Mouse (Mus musculus): ENCODE results near the gene Sod3. TPM values are rescaled to one million over a fixed set of nuclear protein-coding genes. Genes with fewer than 3 reads are reported as not detected.

The Sod3 gene
- 293 and 326 TPM in 2 replicates for polyA plus RNA-seq (2012; rRNA removed)

DNA sequence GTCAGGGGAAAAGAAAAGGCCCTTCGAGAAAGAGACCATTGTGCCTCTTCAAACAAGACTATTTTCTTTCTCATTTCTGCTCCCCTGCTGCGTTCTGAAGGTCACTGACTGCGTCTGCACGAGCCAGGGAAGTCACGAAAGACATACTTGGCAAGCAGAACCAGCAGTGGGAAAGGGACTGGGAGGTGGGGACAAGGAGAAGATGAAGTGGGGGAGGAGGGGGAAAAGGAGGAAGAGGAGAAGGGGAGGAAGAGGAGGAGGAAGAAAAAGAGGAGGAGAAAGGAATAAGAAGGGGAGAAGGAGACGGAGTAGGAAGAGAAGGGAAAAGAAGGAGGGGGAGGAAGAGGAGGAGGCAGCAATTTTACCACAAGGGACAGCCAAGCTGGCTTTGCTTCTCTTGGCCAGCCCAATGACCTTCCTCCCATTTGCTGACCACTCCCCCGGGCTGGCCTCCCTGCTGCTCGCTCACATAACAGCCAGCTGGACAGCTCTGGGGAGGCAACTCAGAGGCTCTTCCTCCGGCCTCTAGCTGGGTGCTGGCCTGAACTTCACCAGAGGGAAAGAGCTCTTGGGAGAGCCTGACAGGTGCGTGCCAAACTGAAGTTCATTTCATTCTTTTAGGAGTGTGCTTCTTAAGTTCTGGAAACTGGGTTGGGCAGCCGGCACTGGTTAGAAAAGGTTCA is at the start of gene Sod3:
Gene Sod3 (plus strand): TSS at position 324 of the 683 bp plus-strand sequence.
- WGBS = 17% methylated on average over 11 of the region's 11 CpGs
- Histone ChIP-seq H3K4me1 (ENCODE audit: control insufficient read depth, insufficient read depth, low read length) (peaks cover 10% of the 10 kb centered on the region), H3K4me3 (replicated peaks; ENCODE audit: extremely low read depth, low read depth, low read length) (peak within 1 kb of the TSS; percentile 63)
- TF ChIP-seq CTCF (IDR thresholded peaks at IDR 0.05; ENCODE audit: insufficient read depth, low read length) = no peak
- peak; percentile 68; the same call in 1 of the 2 replicates for TF ChIP-seq POLR2A (IDR thresholded peaks at IDR 0.05; ENCODE audit: borderline replicate concordance, extremely low read depth, low read depth, low read length)
- peak; percentile 20 for DNase-seq

- TF ChIP-seq POLR2A (IDR thresholded peaks at IDR 0.05; ENCODE audit: borderline replicate concordance, extremely low read depth, low read depth, low read length) (no peak), CTCF (IDR thresholded peaks at IDR 0.05; ENCODE audit: insufficient read depth, low read length) (no peak)
- WGBS = 63% methylated on average over 7 of the region's 7 CpGs
- Histone ChIP-seq H3K4me3 (replicated peaks; ENCODE audit: extremely low read depth, low read depth, low read length) (no peak overlapping the region), H3K4me1 (ENCODE audit: control insufficient read depth, insufficient read depth, low read length) (no peaks in the 10 kb centered on the region)
- DNase-seq = no peak
These were observed 46.7 kb upstream of the Sod3 start for GRCm38 (mm10) chr5:52316926-52317325.

DNA sequence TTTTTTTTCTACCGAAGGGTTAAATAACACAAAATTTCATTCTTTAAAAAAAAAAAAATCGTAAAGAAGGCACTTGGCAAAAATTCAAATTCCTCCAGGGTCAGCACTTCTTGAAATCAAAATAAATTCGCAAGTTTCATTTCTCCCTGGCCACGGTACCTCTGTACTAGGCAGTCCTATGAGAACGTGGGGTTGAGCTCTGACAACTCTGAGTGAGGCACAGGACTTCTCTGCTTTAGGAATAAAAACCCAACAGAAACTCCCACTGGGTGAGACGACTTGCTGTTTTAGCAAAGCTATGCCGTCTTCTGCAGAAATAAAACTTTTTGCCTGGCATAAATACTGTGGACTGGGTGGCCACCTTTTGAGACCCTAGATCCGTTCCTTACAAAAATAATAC is 44.1 kb upstream of the Sod3 start:
- TF ChIP-seq CTCF (IDR thresholded peaks at IDR 0.05; ENCODE audit: insufficient read depth, low read length) (no peak), POLR2A (IDR thresholded peaks at IDR 0.05; ENCODE audit: borderline replicate concordance, extremely low read depth, low read depth, low read length) (no peak)
- WGBS = 34% methylated on average over 8 of the region's 8 CpGs
- H3K4me1 ChIP-seq (ENCODE audit: control insufficient read depth, insufficient read depth, low read length) = no peaks in the 10 kb centered on the region
- no peak for DNase-seq
- H3K4me3 ChIP-seq (replicated peaks; ENCODE audit: extremely low read depth, low read depth, low read length) = no peak overlapping the region

- TF ChIP-seq CTCF (IDR thresholded peaks at IDR 0.05; ENCODE audit: insufficient read depth, low read length) = no peak
- TF ChIP-seq POLR2A (IDR thresholded peaks at IDR 0.05; ENCODE audit: borderline replicate concordance, extremely low read depth, low read depth, low read length) = no peak
- no peaks in the 10 kb centered on the region; the same call in 1 of the 2 replicates for H3K4me1 ChIP-seq (ENCODE audit: control insufficient read depth, insufficient read depth, low read length)
- DNase-seq = no peak
- WGBS = 40% methylated on average over 8 of the region's 8 CpGs
- no peak overlapping the region for H3K4me3 ChIP-seq (replicated peaks; ENCODE audit: extremely low read depth, low read depth, low read length)
These were observed 31.5 kb upstream of the Sod3 start for GRCm38 (mm10) chr5:52332120-52332519.

GRCm38 (mm10) chr5:52335590-52335989 is 28.0 kb upstream of the Sod3 start:
- peak; percentile 37 for DNase-seq
- Histone ChIP-seq H3K4me1 (ENCODE audit: control insufficient read depth, insufficient read depth, low read length) (no peaks in the 10 kb centered on the region; the same call in 1 of the 2 replicates), H3K4me3 (replicated peaks; ENCODE audit: extremely low read depth, low read depth, low read length) (no peak overlapping the region)
- TF ChIP-seq POLR2A (IDR thresholded peaks at IDR 0.05; ENCODE audit: borderline replicate concordance, extremely low read depth, low read depth, low read length) = no peak
- TF ChIP-seq CTCF (IDR thresholded peaks at IDR 0.05; ENCODE audit: insufficient read depth, low read length) = no peak
- 47% methylated on average over 3 of the region's 3 CpGs for WGBS

DNA sequence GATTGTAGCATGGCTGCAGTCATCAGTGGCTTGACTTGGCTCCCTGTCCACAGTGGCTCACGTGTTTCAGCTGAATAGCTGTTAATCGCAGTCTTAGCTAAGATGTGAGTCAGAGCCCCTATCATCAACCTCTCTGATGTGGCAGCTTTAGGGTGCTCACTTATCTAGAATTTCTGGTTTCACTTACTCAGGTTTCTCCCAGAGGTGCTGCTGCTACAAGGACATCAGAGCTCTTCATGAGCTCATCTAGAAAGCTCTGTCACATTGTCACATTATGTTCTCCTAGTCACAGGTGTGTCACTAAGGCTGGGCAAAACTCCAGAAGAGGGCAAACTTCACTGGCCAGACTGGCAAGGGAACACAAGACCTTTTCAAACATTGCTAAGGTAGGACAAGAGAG is 24.5 kb upstream of the Sod3 start:
- WGBS = 82% methylated on average over 2 of the region's 2 CpGs
- no peaks in the 10 kb centered on the region for H3K4me1 ChIP-seq (ENCODE audit: control insufficient read depth, insufficient read depth, low read length)
- TF ChIP-seq POLR2A (IDR thresholded peaks at IDR 0.05; ENCODE audit: borderline replicate concordance, extremely low read depth, low read depth, low read length) (no peak), CTCF (IDR thresholded peaks at IDR 0.05; ENCODE audit: insufficient read depth, low read length) (no peak)
- no peak overlapping the region for H3K4me3 ChIP-seq (replicated peaks; ENCODE audit: extremely low read depth, low read depth, low read length)
- DNase-seq = no peak

GRCm38 (mm10) chr5:52346890-52347289 is 16.7 kb upstream of the Sod3 start:
- TF ChIP-seq CTCF (IDR thresholded peaks at IDR 0.05; ENCODE audit: insufficient read depth, low read length) = no peak
- no peak for TF ChIP-seq POLR2A (IDR thresholded peaks at IDR 0.05; ENCODE audit: borderline replicate concordance, extremely low read depth, low read depth, low read length)
- no peak for DNase-seq
- Histone ChIP-seq H3K4me3 (replicated peaks; ENCODE audit: extremely low read depth, low read depth, low read length) (no peak overlapping the region), H3K4me1 (ENCODE audit: control insufficient read depth, insufficient read depth, low read length) (no peaks in the 10 kb centered on the region)
- WGBS = 42% methylated on average over 2 of the region's 2 CpGs

DNA sequence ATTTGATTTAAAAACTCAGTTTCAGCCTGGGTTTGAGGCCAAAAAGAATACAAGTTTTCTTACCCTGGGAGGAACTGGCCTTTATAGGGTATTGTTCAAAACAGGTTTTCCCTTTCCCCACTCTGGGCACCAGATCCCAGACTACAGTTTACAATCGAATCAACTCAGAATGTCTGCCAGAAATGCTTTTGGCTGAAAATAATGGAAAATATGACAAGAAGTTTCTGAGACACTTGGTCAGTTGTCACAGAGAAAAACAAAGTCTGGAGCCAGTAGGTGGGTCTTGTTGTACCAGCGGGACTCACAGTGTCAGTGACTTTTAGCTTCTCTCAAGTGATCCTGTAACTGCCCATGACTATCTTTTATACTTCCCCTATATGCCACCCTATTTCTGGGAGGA is 13.1 kb upstream of the Sod3 start:
- Histone ChIP-seq H3K4me1 (ENCODE audit: control insufficient read depth, insufficient read depth, low read length) (no peaks in the 10 kb centered on the region), H3K4me3 (replicated peaks; ENCODE audit: extremely low read depth, low read depth, low read length) (no peak overlapping the region)
- TF ChIP-seq POLR2A (IDR thresholded peaks at IDR 0.05; ENCODE audit: borderline replicate concordance, extremely low read depth, low read depth, low read length) (no peak), CTCF (IDR thresholded peaks at IDR 0.05; ENCODE audit: insufficient read depth, low read length) (no peak)
- 65% methylated on average over 2 of the region's 2 CpGs for WGBS
- DNase-seq = no peak

GRCm38 (mm10) chr5:52351561-52351960 is 12.0 kb upstream of the Sod3 start:
- Histone ChIP-seq H3K4me1 (ENCODE audit: control insufficient read depth, insufficient read depth, low read length) (no peaks in the 10 kb centered on the region), H3K4me3 (replicated peaks; ENCODE audit: extremely low read depth, low read depth, low read length) (no peak overlapping the region)
- DNase-seq = no peak
- 80% methylated on average over 2 of the region's 2 CpGs for WGBS
- TF ChIP-seq POLR2A (IDR thresholded peaks at IDR 0.05; ENCODE audit: borderline replicate concordance, extremely low read depth, low read depth, low read length) (no peak), CTCF (IDR thresholded peaks at IDR 0.05; ENCODE audit: insufficient read depth, low read length) (no peak)

DNA sequence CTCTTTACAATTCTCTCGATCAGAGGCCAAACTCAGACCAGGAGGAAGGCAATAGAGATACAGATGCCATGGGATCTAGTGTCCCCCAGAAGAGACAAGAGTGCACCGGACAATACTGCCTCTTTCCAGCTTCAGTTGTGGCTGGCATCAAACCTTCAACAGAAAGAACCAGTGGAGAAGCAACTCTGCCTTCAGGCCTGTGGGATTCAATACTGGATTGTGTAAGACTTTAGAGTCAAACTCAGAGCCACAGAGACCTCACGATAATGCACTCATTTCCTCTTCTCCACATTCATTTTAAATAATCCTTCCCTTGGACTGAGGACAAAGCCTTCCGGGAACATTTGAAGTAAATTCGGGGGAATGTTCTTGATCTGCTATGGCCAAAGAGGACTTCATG is 10.9 kb upstream of the Sod3 start:
- Histone ChIP-seq H3K4me1 (ENCODE audit: control insufficient read depth, insufficient read depth, low read length) (no peaks in the 10 kb centered on the region), H3K4me3 (replicated peaks; ENCODE audit: extremely low read depth, low read depth, low read length) (no peak overlapping the region)
- no peak for TF ChIP-seq POLR2A (IDR thresholded peaks at IDR 0.05; ENCODE audit: borderline replicate concordance, extremely low read depth, low read depth, low read length)
- no peak for TF ChIP-seq CTCF (IDR thresholded peaks at IDR 0.05; ENCODE audit: insufficient read depth, low read length)
- 70% methylated on average over 5 of the region's 5 CpGs for WGBS
- DNase-seq = no peak
